Mouse (Mus musculus) cortical plate, adult 2 months (tissue): ENCODE data around the gene Slc27a2. TPM values are rescaled to one million over a fixed set of nuclear protein-coding genes. Genes with fewer than 3 reads are reported as not detected.

ENCODE experiments used
- H3K27ac ChIP-seq: fragments of 200-500 bp; 2 replicates; pipeline ENCODE4 v1.5.1; 2012; ENCODE audit warnings: low read length, control low read depth, inconsistent platforms; ENCODE audit not compliant: insufficient read depth
- H3K4me1 ChIP-seq: fragments of 200-500 bp; 2 replicates; pipeline ENCODE4 v1.6.1; 2011; ENCODE audit warnings: low read length; ENCODE audit not compliant: control insufficient read depth, insufficient read depth
- H3K4me3 ChIP-seq: fragments of 200-500 bp; 2 replicates; pipeline ENCODE4 v1.5.1; 2011; ENCODE audit warnings: mild to moderate bottlenecking, low read length, control low read depth; ENCODE audit not compliant: insufficient read depth
- CTCF ChIP-seq: fragments of 200-500 bp; IDR thresholded peaks from 2 replicates; pipeline ENCODE4 v1.5.1; 2011; ENCODE audit warnings: mild to moderate bottlenecking, control low read depth, low read length; ENCODE audit not compliant: insufficient read depth; ENCODE audit errors: extremely low read depth
- POLR2A ChIP-seq: fragments of 200-500 bp; IDR thresholded peaks from 2 replicates; pipeline ENCODE4 v1.6.1; 2011; ENCODE audit warnings: mild to moderate bottlenecking, low read length, control low read depth; ENCODE audit not compliant: insufficient read depth; ENCODE audit errors: extremely low read depth
- polyA plus RNA-seq: library from polyadenylated mRNA; depleted of rRNA; stranded (reverse); fragments of >200 nt; gene quantifications from 2 replicates; pipeline ENCODE4 v1.2.3, GENCODE M21; 2012

Slc27a2 gene
- polyA plus RNA-seq, 1 experiment: 5.0 TPM

DNA sequence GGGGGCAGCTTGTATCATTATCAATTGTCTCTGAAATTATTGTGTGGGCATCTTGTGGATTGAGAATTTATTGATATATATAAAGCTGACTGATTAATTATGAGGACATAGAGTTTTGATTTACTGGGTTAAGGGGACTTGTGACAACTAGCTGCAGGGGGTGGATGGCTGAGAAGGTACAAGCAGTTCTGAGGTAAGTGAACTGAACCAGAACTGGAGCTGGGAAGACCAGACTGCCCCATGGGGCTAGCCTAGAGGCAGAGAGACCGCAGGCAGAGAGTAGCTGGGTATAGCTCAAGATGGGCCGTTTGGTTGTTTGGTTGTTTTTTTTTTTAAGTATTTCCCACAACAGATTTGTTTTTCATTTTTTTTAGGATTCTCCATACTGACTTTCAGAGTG, 27.9 kb upstream of the Slc27a2 start:
- TF ChIP-seq POLR2A (no peak), CTCF (no peak)
- no peak overlapping the region for H3K4me3 ChIP-seq
- H3K4me1 ChIP-seq: no peaks in the 10 kb centered on the region
- H3K27ac ChIP-seq: no peak overlapping the region

DNA sequence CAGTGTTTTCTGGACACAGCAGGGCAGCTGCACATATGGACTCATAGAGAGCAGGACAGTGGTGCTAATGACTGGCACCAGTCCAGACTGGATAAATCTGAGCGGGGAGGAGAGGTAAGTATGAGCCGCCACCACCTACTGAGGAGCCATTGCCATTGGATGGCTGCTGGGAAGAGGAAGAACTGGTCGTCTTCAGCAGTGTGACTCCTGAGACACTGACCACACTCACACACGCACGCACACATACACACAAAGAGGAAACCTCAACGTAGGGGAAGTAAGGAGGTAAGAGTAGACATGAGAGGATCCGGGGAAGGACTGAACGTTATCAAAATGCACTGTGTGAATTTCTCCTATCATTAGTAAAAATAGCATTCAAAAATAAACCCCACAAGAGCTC, 24.7 kb upstream of the Slc27a2 start:
- Histone ChIP-seq H3K27ac (no peak overlapping the region), H3K4me1 (no peaks in the 10 kb centered on the region), H3K4me3 (no peak overlapping the region)
- TF ChIP-seq POLR2A (no peak), CTCF (no peak)

DNA sequence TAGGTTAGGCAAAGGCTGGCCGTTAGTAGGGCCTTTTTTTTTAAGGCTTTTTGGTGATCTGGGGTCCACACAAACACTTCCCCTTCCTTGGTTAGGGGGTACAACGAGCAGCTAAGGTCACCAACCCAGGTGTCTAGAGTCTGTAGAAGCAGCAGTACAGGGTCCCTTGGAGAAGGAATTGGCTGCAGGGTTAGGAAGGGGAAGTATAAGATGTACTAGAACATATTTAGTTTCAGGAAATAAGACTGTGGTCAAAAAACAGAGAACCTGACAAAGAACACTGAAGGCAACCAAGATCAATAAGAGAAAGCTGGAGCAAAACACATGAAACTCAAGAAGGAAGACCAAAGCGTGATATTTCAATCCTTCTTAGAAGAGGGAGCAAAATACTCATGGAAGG, 21.6 kb upstream of the Slc27a2 start:
- Histone ChIP-seq H3K4me1 (no peaks in the 10 kb centered on the region), H3K27ac (no peak overlapping the region), H3K4me3 (no peak overlapping the region)
- TF ChIP-seq POLR2A: no peak

DNA sequence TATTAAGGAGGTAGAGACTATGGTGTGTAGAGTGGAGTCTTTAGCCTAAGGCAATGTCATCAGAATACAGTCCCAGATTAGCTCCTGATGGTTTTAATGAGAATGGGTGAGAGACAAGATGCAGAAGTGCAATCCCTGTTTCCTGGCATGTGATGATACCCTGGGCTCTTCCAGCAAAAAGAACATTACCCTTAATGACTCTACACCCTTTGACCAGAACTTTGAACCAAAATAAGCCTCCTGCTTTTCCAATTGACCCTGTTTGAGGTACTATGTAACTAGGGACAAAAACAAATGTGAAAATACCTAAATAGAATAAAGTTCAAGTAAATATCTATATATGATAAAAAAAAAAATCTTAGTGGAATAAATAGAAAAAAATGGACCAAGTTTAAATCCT, 14.6 kb upstream of the Slc27a2 start:
- Histone ChIP-seq H3K27ac (no peak overlapping the region), H3K4me3 (no peak overlapping the region), H3K4me1 (no peaks in the 10 kb centered on the region)
- TF ChIP-seq CTCF: no peak
- no peak for TF ChIP-seq POLR2A

DNA sequence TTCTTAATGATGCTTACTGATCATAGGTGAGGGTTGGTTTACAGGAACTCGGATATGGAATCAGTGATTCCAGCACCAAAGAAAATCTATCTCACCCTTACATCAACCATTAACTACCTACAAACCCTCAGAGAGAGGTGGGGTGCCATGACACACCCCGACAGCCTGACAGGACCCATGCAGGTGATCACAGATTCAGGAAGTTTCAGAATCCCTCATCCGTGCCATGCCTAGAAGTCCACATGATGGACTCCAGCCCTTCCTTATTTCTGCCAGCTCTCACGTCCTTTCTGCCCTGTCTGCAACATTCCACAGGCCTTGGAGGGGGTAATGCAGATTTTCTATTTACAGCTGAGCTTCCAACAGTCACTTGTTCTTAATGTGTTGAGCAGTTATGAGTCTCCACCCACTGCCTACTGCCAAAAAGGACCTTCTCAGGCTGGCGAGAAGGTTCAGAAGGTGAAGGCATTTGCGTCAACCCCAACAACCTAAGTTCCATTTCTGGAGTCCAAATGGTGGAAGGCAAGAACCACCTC, 11.7 kb upstream of the Slc27a2 start:
- no peak for TF ChIP-seq POLR2A
- TF ChIP-seq CTCF: no peak
- Histone ChIP-seq H3K4me1 (no peaks in the 10 kb centered on the region), H3K4me3 (no peak overlapping the region), H3K27ac (no peak overlapping the region)

DNA sequence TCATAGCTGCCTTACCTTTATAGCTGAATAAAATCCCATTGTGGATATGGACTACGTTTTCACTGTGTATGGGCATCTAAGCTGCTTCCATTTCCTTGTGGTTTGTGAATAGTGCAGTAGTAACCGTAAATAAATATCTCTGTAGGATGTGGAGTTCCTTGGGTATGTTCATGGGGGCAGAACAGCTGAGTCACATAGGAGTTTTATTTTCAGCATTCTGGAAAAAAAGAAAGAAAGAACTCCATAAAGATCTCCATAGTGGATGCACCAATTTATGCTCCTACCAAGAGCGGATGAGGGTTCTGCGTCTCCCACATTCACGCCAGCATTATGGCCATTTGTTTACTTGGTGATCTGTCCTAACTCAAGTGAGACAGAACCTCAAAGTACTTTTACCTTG, 10.0 kb upstream of the Slc27a2 start:
- H3K27ac ChIP-seq: no peak overlapping the region
- H3K4me1 ChIP-seq: no peaks in the 10 kb centered on the region
- TF ChIP-seq POLR2A (no peak), CTCF (no peak)
- no peak overlapping the region for H3K4me3 ChIP-seq

DNA sequence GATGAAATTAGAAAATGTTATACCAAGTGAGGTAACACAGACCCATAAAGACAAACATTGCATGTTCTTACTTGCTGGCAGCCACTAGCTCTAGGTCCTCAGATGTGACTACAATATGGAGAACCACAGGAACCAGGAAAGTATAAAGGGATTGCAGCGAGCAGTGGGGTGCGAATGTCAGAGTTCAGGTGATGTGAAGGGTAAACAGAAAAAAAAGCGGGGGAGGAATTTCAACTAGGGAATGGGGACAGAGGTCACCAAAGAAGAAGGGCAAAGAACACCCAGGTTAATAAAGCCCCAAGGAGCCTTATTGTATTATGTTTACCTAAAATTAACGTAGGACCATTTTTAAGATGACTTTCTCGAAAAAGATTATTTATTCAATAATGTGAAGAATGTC, 6.9 kb upstream of the Slc27a2 start:
- no peak overlapping the region for H3K27ac ChIP-seq
- no peak overlapping the region for H3K4me3 ChIP-seq
- no peaks in the 10 kb centered on the region for H3K4me1 ChIP-seq
- TF ChIP-seq POLR2A (no peak), CTCF (no peak)

DNA sequence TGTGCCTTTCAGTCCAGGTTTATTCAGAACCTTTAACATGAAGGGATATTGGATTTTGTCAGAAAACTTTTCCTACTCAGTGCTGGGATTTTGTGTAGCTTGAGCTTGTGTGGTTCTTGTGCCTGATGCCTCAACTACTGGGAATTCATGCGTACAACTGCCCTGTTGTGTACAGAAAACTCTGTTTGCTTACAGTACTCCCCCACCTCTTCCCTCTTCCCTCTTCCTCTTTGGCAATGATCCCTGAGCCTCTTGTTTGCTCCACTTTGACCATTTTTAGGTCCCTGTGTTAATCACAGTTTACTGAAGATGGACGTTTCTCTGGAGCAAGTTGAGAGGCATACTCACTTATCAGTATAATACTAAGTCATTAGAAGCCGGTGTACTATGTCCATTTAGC, 5.8 kb upstream of the Slc27a2 start:
- no peak overlapping the region for H3K27ac ChIP-seq
- H3K4me1 ChIP-seq: no peaks in the 10 kb centered on the region
- no peak overlapping the region for H3K4me3 ChIP-seq
- no peak for TF ChIP-seq POLR2A
- TF ChIP-seq CTCF: no peak

DNA sequence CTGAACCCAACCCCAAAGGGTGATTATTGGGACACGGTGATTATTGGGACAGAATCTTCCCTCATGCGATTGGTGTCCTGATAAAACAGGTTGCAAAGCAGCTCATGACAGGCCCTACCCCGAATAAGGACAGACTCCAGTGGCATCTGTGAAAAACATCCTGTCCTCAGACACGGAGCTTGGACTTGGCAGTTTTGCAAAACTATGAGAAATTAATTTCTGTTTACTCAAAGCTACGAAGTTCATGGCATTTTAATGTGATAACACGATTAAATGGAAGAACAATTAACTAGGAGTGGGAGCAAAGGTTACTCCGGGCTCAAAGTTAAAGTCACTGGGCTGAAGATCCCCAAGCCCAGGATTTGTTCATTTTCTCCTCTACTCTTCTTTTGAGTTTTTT, 2.5 kb upstream of the Slc27a2 start:
- Histone ChIP-seq H3K4me3 (no peak overlapping the region), H3K27ac (no peak overlapping the region), H3K4me1 (no peaks in the 10 kb centered on the region)
- TF ChIP-seq POLR2A: no peak
- TF ChIP-seq CTCF: no peak

DNA sequence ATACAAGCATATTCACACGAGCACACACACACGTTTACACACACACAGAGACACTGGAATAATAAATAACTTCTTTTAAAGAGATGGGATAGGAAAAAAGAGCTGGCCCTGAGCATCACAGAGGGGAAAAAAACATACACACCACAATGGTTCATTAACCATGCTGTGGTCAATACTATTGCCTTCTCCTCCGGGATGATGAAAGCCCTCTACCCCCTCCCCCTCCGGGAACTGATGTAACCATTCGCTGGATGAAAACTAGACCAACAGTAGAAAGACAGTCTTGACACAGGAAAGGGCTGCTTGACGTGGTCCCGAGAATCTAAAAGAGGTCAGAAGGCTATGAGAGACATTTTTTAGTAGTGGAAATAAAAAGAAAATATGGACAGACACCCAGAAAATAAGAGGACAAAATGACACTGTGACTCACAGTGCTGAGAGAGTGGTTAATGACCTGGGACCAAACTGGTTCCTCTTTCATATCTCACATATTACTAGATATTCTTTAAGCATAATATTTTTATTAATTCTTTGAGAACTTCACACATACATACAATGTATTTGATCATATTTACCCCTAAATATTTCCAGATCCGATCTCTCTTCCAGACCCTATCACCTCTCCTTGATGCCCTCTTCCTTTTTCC, 840 bp upstream of the Slc27a2 start:
- TF ChIP-seq CTCF: no peak
- H3K27ac ChIP-seq: no peak overlapping the region
- H3K4me3 ChIP-seq: no peak overlapping the region
- no peaks in the 10 kb centered on the region for H3K4me1 ChIP-seq

DNA sequence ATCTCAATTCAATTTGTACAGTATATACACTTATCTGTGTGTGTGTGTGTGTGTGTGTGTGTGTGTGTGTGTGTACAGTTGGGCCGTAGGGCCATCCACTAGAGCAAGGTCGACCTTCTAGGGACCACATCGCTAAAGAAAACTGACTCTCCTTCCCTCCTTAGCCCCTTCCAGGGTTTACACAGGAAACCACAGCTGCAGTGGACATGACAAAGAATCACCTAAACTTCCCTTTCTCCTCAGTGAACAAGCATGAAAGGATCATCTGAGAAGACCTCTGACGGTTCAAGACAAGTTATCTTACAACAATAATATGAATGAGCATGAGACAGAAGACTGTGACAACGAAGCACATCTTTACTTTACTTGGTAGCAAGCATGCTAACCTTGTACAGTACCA, 311 bp upstream of the Slc27a2 start:
- TF ChIP-seq POLR2A (no peak), CTCF (no peak)
- H3K4me3 ChIP-seq: no peak overlapping the region
- H3K27ac ChIP-seq: no peak overlapping the region
- H3K4me1 ChIP-seq: no peaks in the 10 kb centered on the region
